Mouse (Mus musculus) cerebellum, postnatal 10 days (tissue): ENCODE data around the gene Hmgcs2.
A peak's percentile ranks its signal among the peaks of the same experiment; 100 is the strongest.

Source experiments
- DNase-seq, 2 experiments: peaks; one replicate each; pipeline ENCODE4 v3.0.0; 2021; ENCODE audit warnings: mixed read lengths in 2 of 2

Hmgcs2 gene

GRCm38 (mm10) chr3:98280933-98281678, 871 bp downstream of the Hmgcs2 start:
- DNase-seq, result peak; percentile 78

DNA sequence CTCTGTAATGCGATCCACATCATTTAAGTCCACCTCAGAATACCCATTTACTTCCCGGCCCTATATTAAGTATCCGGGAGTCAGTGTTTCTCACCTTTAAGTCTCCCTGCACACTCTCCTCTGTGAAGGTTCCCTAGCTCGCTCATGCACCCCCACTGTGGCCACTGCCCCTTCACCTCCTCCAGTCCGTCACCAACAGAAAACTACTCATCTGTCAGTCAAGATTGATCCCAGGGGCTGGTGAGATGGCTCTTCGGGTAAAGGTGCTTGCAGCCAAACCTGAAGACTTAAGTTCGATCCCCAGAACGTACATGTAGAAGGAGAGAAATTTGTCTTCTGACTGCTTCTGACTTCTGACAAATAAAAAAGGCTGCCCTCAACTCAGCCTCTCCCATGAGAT, 2.2 kb downstream of the Hmgcs2 start:
- DNase-seq, result no peak

DNA sequence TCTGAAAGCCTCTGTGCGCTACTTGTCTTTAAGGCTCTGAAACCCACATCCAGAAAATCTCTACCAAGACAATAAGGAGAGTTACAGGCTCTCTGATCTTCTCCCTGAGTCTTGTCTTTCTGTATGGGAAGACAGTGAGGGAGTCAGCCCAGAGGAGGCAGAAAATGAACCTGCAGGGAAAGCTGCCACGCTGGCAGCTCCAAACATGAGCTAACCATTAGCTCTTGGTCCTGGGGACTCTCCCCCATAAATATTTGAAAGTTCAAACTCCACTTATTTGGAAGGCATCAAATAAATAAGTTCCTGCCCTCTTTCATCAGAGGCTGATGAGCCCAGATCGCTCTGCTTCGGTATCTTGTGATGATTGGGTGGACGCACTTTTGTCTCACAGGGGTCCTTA, 3.0 kb downstream of the Hmgcs2 start:
- DNase-seq, result no peak

DNA sequence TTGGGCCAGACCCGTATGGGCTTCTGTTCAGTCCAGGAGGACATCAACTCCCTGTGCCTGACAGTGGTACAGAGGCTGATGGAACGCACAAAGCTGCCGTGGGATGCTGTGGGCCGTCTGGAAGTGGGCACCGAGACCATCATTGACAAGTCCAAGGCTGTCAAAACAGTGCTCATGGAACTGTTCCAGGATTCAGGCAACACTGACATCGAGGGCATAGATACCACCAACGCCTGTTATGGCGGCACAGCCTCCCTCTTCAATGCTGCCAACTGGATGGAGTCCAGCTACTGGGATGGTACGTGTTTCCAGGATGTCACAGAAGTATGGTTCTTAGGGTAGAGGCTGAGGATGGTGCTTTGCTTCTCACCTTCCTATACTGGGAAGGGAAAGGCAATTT, 10.8 kb downstream of the Hmgcs2 start:
- DNase-seq, result no peak

- DNase-seq, result no peak
These were observed 15.7 kb downstream of the Hmgcs2 start for GRCm38 (mm10) chr3:98295965-98296364.

DNA sequence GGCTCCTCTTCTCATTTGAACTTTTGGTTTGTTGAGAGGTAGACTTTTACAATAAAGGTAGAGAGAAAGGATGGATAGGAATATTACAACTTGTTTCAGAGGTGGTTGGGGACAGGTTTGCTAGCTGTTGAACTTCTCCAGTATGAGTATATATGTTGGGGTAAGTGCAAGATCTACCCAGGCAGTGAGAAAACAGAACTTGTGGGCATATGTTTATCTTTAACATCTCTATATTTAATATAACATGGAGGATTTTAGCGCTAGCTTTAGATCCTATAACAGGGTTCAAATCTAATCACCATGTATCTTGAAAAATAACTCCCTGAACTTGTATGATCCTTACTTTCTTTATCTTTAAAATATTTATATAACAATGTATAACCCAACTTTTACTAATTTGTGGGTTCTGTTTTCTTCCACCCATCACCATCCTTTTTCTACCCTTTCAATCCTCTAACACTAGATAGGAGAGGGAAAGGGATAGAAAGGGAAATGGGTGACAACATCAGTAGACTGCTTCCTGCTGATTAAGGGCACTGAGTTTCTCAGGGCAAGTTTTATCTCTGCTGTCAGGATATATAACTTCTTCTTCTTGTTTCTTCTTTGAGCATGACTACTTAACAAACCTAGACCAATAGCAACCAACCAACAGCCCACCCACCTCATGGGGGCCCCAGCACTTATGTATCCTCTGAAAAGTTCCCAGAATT, 19.3 kb downstream of the Hmgcs2 start:
- no peak for DNase-seq

- DNase-seq, result no peak
These were observed 20.0 kb downstream of the Hmgcs2 start for GRCm38 (mm10) chr3:98300266-98300665.

GRCm38 (mm10) chr3:98301761-98302160, 21.5 kb downstream of the Hmgcs2 start:
- no peak for DNase-seq

DNA sequence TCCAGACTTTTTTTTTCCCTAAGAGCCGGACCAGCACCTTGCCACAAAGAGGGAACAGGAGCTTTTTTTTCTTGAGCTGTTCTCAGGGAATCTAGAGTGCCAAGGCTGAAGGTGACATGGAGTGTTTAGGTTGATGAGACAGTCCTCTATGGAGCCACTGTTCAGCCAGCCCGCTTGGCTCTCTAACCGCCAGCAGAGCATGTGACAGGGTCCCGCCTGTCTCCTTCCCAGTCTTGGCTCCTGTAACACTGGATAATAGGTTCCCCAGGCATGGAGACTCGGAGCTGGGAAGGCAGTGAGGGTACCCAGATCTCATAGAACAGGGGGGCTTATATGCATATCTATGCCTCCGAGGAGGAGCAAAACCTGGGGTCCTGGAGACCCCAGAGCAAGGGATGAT, 28.4 kb downstream of the Hmgcs2 start:
- DNase-seq, result peak in 1 of 2 experiments; percentile 31

DNA sequence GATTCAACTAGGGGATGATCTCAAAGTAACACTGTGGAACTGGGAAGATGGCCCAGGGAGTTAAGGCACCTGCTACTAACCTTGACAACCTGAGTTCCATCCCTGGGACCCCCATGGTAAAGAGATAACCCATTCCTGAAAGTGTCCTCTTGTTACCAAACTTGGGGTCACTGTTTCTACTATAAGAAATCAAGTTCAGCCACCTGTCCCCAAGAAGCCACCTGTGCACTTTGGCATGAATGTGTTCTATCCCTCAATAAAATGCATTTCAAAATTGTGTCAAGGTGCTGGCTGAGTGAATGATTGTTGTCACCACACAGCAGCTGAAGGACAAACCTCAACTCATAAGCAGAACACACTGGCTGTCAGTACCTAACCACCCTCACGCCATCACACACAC, 30.2 kb downstream of the Hmgcs2 start:
- DNase-seq, result no peak

DNA sequence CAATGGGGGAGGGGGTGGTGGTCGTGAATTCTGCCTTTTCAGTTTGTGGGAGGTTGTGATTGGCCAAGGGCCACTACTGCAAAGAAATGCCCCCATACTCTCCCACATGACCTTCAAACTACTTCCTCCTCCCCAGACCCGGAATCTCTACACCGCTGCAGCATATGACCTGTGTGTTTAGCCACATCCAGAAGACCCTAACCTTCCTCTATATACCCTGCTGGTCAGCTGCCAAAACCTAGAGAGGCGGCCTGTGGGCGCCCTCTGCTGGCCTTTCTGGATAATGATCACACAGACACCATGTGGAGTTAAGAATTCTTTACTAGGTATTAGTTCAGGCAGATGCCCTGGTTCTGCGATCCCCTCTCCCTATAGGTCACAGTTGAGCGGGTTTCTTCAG, 32.6 kb downstream of the Hmgcs2 start:
- DNase-seq, result peak; percentile 84 to 87

DNA sequence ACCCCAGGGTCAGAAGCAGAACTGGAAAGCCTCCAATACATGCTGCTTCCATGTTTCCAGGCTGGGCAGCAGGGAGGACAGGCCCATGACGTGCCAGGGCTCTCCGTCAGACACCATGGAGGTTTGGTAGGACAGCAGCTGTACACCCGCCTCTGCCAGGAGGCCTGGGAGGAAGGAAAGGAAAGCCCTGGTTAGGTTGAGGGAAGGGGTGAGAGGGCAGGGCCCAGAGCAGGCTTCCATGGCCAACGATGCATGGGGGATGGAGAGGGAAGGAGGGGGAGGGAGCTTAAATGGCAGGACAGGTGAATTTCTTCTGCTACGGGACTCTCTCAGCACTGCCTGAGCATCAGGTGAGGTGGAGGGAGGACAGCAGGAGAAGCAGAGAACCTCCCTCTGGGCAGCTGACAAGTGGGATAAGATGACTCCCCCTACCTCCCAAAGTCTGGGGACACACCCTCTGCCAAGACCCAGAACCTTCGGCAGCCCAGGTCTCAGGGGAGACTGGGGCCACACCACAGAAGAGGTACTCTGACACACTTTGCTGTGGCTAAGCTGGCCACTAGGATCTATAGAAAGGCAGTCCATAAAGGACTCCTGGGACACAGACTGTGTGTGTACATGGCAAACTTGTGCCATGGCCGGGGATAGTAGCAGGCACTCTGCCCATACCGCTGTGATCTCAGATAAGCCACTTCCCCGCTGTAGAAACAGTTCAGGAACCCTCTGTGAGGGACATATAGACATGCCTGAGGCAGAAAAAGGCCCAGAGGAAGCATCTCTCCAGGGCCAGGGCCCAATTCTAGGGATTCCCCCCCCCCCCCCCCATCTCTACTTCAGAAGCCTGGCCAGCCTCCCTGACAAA, 33.3 kb downstream of the Hmgcs2 start:
- DNase-seq, result peak; percentile 47 to 53

- peak; percentile 23 to 53 for DNase-seq
These were observed 34.9 kb downstream of the Hmgcs2 start for GRCm38 (mm10) chr3:98315181-98315580.

DNA sequence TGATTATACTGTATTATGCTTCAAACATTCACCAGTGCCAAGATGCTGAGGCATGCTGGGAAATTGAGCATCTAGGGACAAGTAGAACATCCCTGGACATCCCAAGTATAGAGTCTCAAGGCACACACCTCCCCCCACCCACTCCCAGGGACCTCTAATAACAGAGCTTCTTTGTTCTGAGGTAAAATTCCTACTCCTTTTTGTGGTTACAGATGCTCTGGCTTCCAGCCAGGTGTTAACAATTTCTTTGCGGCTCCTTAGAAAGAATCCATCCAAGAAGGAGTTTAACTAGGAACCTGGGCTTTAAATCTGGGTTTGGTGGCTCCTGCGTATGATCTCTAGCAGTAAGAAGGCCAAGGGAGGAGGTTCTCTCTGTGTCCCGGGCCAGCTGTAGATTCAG, 36.9 kb downstream of the Hmgcs2 start:
- DNase-seq, result no peak

- DNase-seq, result peak in 1 of 2 experiments; percentile 36
These were observed 39.0 kb downstream of the Hmgcs2 start for GRCm38 (mm10) chr3:98319190-98319589.

DNA sequence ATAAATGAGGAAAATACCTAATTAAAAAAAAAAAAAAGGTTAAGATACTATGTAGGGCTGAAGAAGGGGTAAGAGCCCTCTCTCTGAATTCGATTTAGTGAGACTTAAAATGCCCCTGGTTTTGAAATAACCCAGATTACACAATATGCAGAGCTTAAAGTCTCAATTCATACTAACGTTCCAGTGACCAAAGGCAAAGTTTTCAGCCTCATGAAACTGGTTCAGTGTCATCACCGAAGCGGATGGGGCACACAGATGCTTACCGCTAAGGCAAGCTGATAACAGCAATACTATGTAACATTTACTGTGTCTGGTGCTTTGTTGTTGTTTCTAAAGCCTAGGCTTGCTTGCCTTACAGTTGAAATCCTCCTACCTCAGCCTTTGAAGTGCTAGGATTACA, 42.0 kb downstream of the Hmgcs2 start:
- no peak for DNase-seq

GRCm38 (mm10) chr3:98324235-98324634, 44.0 kb downstream of the Hmgcs2 start:
- no peak for DNase-seq

DNA sequence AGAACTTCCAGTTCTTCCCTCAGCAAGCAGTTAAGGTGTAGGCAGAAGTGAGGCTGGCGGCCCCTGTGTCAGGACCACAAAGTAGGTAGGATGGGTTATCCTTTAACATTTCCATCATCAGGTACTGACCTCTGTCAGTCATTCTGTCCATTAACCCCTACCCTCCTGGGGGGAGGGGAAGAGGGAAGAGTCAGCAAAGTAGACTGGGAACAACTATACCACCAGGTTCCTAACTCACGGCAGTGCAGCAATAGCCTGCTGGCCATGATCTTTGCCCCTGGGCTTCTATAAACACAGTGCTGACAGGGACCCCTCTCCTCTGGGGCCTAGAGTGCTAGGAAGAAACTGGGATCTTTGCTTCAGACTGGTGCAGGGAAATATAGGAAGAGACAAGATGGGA, 53.8 kb downstream of the Hmgcs2 start:
- DNase-seq, result no peak

GRCm38 (mm10) chr3:98335331-98335730, 55.1 kb downstream of the Hmgcs2 start:
- no peak for DNase-seq

DNA sequence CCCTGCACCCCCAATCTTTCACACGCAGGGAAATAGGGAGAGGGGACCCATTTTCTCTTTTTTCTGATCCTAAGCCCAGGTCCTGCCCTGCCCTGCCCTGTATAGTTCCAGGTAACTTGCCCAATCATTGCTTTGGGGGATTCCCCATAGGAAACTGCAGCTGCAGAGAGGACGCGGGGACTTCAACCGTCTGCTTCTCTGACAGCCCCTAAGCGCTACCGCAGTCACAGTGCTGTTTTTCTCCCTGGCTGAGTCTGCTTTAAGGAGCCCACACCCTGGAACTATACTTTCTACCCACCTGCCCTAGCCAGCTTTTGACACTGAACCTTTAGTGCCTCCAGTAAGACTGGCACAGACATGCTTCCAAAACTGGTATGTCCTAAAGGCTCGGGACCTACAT, 55.7 kb downstream of the Hmgcs2 start:
- no peak for DNase-seq

DNA sequence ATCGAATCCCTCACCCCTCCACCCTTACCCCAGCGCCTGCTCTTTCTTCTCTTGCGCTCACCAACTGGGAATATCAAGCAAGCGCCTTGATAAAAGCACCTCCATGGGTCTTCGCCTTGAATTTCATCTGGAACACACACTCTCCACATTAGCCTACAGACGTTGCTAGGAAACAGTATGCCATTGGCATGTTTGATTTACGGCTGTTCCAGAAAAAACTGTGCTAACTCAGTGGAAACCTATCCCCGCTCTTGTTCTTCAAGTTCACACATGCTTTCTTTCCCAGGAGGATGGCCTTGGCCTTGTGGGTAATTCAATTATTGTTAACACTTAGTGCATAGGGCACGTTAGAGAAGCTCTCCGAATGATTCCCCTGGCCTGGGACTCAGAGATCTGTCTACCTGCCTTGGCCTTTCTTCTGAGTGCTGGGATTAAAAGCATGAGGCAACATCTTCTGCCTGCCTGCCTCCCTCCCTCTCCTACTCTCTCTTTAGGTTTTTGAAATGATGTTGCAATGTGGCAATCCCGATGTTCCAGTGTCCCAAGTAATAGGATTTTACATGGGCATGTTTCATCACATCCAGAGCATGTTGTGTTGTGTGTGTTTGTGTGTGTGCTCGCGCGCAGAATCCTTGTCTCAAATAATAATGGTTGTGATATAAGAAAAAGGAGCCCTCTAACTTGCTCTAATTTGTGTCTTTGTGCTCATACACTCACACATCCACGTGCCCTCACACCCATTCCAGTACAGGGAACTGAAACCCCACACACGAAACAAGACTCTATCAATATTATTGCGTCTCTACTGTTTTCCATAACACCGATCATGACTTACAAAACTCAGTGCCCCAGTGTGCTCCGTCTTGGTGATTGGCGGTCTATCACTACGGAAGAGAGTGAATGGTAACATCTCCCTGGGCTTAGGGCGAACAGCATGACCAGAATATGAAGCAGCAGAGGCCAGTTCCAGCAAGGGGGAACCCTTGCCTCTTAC, 56.7 kb downstream of the Hmgcs2 start:
- DNase-seq, result no peak

DNA sequence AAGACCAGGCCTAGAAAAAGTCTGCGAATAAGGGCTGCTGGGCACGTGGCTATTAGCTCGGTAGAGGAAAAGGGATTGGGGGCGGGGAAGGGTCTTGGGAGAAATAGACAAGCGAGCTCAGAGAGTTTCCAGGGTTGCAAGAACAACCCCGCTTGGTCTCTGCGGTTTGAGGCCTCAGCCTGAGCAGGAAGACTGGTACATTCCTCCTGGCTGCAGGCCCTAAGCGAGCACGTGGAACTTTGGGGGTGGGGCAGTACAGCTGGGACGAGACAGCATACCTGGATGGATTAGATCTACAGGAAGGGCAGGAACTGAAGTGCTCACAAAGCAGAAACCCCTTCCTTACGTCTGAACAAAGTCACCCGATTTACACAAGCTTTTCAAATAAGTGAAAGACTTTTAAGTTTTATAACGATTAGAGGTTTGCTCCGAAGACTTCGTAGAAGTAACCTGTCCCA, 58.4 kb downstream of the Hmgcs2 start:
- peak; percentile 66 to 71 for DNase-seq
